Mouse (Mus musculus) neural tube, embryonic 13.5 days (tissue): ENCODE measurements around the gene Dhfr. TPM values are rescaled to one million over a fixed set of nuclear protein-coding genes. Genes with fewer than 3 reads are reported as not detected.

Source experiments
- ATAC-seq: fragments of 200-750 bp; cut with Nextera tagmentation; 2 replicates; pipeline ENCODE4 v1.8.0; 2017; ENCODE audit warnings: low read depth, mild to moderate bottlenecking, moderate TSS enrichment, moderate library complexity
- H3K27ac ChIP-seq: fragments of 300-500 bp; sonication (generic); replicated peaks from 2 replicates; pipeline ENCODE4 v1.5.1; 2015; ENCODE audit warnings: moderate library complexity, mild to moderate bottlenecking, inconsistent platforms
- H3K27me3 ChIP-seq: fragments of 300-500 bp; sonication (generic); 2 replicates; pipeline ENCODE4 v1.6.1; 2015; ENCODE audit warnings: mild to moderate bottlenecking, inconsistent platforms
- H3K36me3 ChIP-seq: fragments of 300-500 bp; sonication (generic); 2 replicates; pipeline ENCODE4 v1.6.1; 2015; ENCODE audit warnings: mild to moderate bottlenecking, inconsistent platforms
- H3K4me1 ChIP-seq: fragments of 300-500 bp; sonication (generic); replicated peaks from 2 replicates; pipeline ENCODE4 v1.6.1; 2015; ENCODE audit warnings: inconsistent platforms
- H3K4me2 ChIP-seq: fragments of 300-500 bp; sonication (generic); 2 replicates; pipeline ENCODE4 v1.6.1; 2015; ENCODE audit warnings: inconsistent platforms, mild to moderate bottlenecking, moderate library complexity
- H3K4me3 ChIP-seq: fragments of 300-500 bp; sonication (generic); 2 replicates; pipeline ENCODE4 v1.5.1; 2015; ENCODE audit warnings: mild to moderate bottlenecking, inconsistent platforms
- H3K9ac ChIP-seq: fragments of 300-500 bp; sonication (generic); 2 replicates; pipeline ENCODE4 v1.6.1; 2015; ENCODE audit warnings: moderate library complexity, mild to moderate bottlenecking, inconsistent platforms
- H3K9me3 ChIP-seq: fragments of 300-500 bp; sonication (generic); 2 replicates; pipeline ENCODE4 v1.6.1; 2016; ENCODE audit warnings: inconsistent platforms
- WGBS: fragments of 180-500 bp; shearing (Covaris S2); methylation state at CpG from one replicate; pipeline ENCODE4 v1.1.7; 2015; 5-methylcytosine and 5-hydroxymethylcytosine counted together
- polyA plus RNA-seq: library from polyadenylated mRNA; unstranded; fragments of >200 nt; fragmentation: Nextera tagmentation; extraction: Ambion mirVana; gene quantifications from 2 replicates; pipeline ENCODE4 v1.2.1, GENCODE M21; 2015

The Dhfr gene
- 4.8 and 5.8 TPM in 2 replicates for polyA plus RNA-seq

DNA sequence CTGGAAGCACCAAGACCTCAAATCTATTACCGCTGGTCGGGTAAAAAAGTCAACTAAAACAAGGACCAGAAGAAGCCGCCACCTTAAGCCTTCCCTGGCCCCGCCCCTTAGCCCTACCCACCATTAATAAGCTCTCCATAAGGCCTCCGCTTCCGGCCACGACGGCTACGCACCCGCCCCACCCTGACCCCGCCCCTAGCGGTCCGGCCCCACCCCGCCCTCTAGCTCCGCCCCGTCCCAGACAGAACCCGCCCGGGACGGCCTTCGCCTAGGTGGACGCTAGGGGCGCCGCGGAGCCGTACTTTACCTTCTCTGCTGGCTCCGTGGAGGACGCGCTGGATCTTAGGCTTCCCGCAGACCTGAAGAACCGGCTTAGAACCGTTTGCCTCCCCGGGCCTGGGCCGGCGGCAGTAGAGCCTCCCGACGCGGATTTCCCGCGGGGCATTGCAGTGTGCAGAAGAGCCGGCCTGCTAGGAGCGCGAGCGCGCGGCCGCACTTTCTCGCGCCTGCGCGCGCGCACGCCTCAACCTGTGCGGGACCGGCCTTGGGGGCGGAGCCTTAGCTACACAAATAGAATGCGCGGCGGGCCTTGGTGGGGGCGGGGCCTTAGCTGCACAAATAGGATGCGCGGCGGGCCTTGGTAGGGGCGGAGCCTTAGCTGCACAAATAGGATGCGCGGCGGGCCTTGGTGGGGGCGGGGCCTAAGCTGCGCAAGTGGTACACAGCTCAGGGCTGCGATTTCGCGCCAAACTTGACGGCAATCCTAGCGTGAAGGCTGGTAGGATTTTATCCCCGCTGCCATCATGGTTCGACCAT lies at the start of gene Dhfr, which contains the start of gene Msh3:
Gene Dhfr (plus strand): TSS at position 271 of the 816 bp plus-strand sequence.
Gene Msh3 (minus strand): TSS at position 548 of the 816 bp plus-strand sequence.
- WGBS = under 1% methylated on average over 76 of the region's 76 CpGs
- no peaks in the 10 kb centered on the region for H3K27me3 ChIP-seq
- H3K4me2 ChIP-seq = peak within 1 kb of the TSS; percentile 98
- no peaks in the 10 kb centered on the region for H3K9me3 ChIP-seq
- H3K36me3 ChIP-seq = 0 out of 2 replicates have a peak, but pooled peaks cover 5% of the 10 kb centered on the region
- peak within 1 kb of the TSS; percentile 89 for H3K27ac ChIP-seq
- H3K9ac ChIP-seq = peak within 1 kb of the TSS; percentile 78
- H3K4me3 ChIP-seq = peak within 1 kb of the TSS; percentile 65
- peaks cover 32% of the 10 kb centered on the region for H3K4me1 ChIP-seq
- peak; percentile 98 for ATAC-seq

GRCm38 (mm10) chr13:92305680-92306079 lies 48.8 kb upstream of the Dhfr start, which contains the start of gene Gm20379:
Gene Gm20379 (plus strand): TSS chr13:92305980.
- WGBS = 97% methylated on average over 11 of the region's 11 CpGs

DNA sequence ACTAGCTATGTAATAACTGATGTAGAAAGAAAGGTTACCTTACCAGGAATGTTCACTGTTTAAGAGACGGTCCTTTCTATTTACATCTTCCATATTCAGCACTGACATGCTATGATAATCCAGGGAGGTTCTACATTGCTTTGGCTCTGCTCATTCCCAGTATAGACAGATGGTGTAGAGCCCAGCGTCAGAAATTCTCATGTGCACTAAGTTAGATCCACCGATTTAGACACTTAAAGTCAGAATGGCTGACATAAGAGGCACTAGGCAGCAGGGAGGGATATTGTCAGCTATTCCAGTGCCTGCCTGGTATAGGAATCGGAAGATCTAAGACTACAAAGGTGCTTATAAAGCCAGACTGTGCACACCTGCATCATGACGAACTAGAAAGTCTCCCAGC lies 39.9 kb upstream of the Dhfr start:
- WGBS = 94% methylated on average over 5 of the region's 5 CpGs

More at GRCm38 (mm10) chr13:92305680-92306079, 48.8 kb upstream of the Dhfr start, which contains the start of gene Gm20379:
- Histone ChIP-seq H3K27ac (no peak within 1 kb of the TSS), H3K4me3 (no peak within 1 kb of the TSS), H3K27me3 (no peaks in the 10 kb centered on the region), H3K4me2 (no peak within 1 kb of the TSS), H3K36me3 (peaks cover 35% of the 10 kb centered on the region), H3K9ac (no peak within 1 kb of the TSS), H3K9me3 (no peaks in the 10 kb centered on the region), H3K4me1 (0 out of 2 replicates have a peak, but pooled peaks cover 6% of the 10 kb centered on the region)
- no peak for ATAC-seq

DNA sequence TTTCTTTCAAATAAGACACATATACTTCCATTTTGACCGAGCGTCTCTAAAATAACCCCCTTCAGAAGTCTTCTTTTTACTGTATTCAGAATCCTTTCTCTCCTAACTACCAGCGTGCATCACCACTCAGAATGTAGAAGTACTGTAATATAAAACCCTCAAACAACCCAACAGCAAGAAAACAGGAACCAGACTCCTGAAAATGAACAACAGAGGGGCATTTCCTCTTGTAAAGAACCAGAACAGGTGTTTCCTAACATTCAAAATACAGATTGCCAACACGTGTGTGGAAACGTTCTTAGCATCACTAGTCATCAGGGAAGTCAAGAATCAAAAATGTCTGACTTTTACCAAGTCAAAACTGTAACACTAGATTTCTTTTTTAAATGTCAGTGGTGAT lies 33.8 kb upstream of the Dhfr start:
- no peaks in the 10 kb centered on the region for H3K4me1 ChIP-seq
- no peak overlapping the region for H3K4me2 ChIP-seq
- H3K36me3 ChIP-seq = peaks cover 26% of the 10 kb centered on the region
- no peaks in the 10 kb centered on the region for H3K27me3 ChIP-seq
- H3K9ac ChIP-seq = no peak overlapping the region
- no peak overlapping the region for H3K4me3 ChIP-seq
- no peaks in the 10 kb centered on the region for H3K9me3 ChIP-seq
- WGBS = 96% methylated on average over 5 of the region's 5 CpGs
- H3K27ac ChIP-seq = no peak overlapping the region
- no peak for ATAC-seq

More for the DNA sequence above, 39.9 kb upstream of the Dhfr start:
- Histone ChIP-seq H3K9me3 (no peaks in the 10 kb centered on the region), H3K4me2 (no peak overlapping the region), H3K4me3 (no peak overlapping the region), H3K4me1 (no peaks in the 10 kb centered on the region), H3K36me3 (peaks cover 24% of the 10 kb centered on the region), H3K9ac (no peak overlapping the region), H3K27me3 (no peaks in the 10 kb centered on the region), H3K27ac (no peak overlapping the region)
- ATAC-seq = no peak

- H3K9ac ChIP-seq = no peak overlapping the region
- H3K4me3 ChIP-seq = no peak overlapping the region
- no peak overlapping the region for H3K27ac ChIP-seq
- ATAC-seq = no peak
- peaks cover 21% of the 10 kb centered on the region for H3K36me3 ChIP-seq
- H3K27me3 ChIP-seq = no peaks in the 10 kb centered on the region
- no peaks in the 10 kb centered on the region for H3K9me3 ChIP-seq
- 79% methylated on average over 5 of the region's 5 CpGs for WGBS
- no peaks in the 10 kb centered on the region for H3K4me1 ChIP-seq
- H3K4me2 ChIP-seq = no peak overlapping the region
Observed at GRCm38 (mm10) chr13:92326030-92326429, 28.5 kb upstream of the Dhfr start.

GRCm38 (mm10) chr13:92328000-92328399 lies 26.5 kb upstream of the Dhfr start:
- no peak for ATAC-seq
- H3K27ac ChIP-seq = no peak overlapping the region
- H3K4me3 ChIP-seq = no peak overlapping the region
- 94% methylated on average over 2 of the region's 2 CpGs for WGBS
- no peaks in the 10 kb centered on the region for H3K4me1 ChIP-seq
- no peaks in the 10 kb centered on the region for H3K9me3 ChIP-seq
- 0 out of 2 replicates have a peak, but pooled peaks cover 12% of the 10 kb centered on the region for H3K36me3 ChIP-seq
- H3K9ac ChIP-seq = no peak overlapping the region
- no peaks in the 10 kb centered on the region for H3K27me3 ChIP-seq
- H3K4me2 ChIP-seq = no peak overlapping the region

GRCm38 (mm10) chr13:92330621-92331020 lies 23.9 kb upstream of the Dhfr start:
- H3K27ac ChIP-seq = no peak overlapping the region
- no peak for ATAC-seq
- WGBS = 88% methylated on average over 3 of the region's 3 CpGs

GRCm38 (mm10) chr13:92332103-92332879 lies 22.2 kb upstream of the Dhfr start:
- no peaks in the 10 kb centered on the region for H3K27me3 ChIP-seq
- no peak for ATAC-seq

More at GRCm38 (mm10) chr13:92330621-92331020, 23.9 kb upstream of the Dhfr start:
- Histone ChIP-seq H3K4me1 (no peaks in the 10 kb centered on the region), H3K9ac (no peak overlapping the region), H3K27me3 (no peaks in the 10 kb centered on the region), H3K4me2 (no peak overlapping the region), H3K4me3 (no peak overlapping the region), H3K36me3 (0 out of 2 replicates have a peak, but pooled peaks cover 7% of the 10 kb centered on the region), H3K9me3 (no peaks in the 10 kb centered on the region)

GRCm38 (mm10) chr13:92336857-92337256 lies 17.7 kb upstream of the Dhfr start:
- H3K4me3 ChIP-seq = no peak overlapping the region
- peaks cover 24% of the 10 kb centered on the region for H3K36me3 ChIP-seq
- no peaks in the 10 kb centered on the region for H3K9me3 ChIP-seq
- 88% methylated on average over 1 of the region's 1 CpGs for WGBS
- H3K4me2 ChIP-seq = no peak overlapping the region
- no peak overlapping the region for H3K9ac ChIP-seq
- H3K27ac ChIP-seq = no peak overlapping the region
- ATAC-seq = no peak
- no peaks in the 10 kb centered on the region for H3K4me1 ChIP-seq
- H3K27me3 ChIP-seq = no peaks in the 10 kb centered on the region

More at GRCm38 (mm10) chr13:92332103-92332879, 22.2 kb upstream of the Dhfr start:
- no peaks in the 10 kb centered on the region for H3K9me3 ChIP-seq
- no peak overlapping the region for H3K4me2 ChIP-seq
- peaks cover 10% of the 10 kb centered on the region; the same call in 1 of the 2 replicates for H3K36me3 ChIP-seq
- WGBS = 84% methylated on average over 15 of the region's 15 CpGs
- H3K4me3 ChIP-seq = no peak overlapping the region
- no peak overlapping the region for H3K27ac ChIP-seq
- no peaks in the 10 kb centered on the region for H3K4me1 ChIP-seq
- no peak overlapping the region for H3K9ac ChIP-seq

DNA sequence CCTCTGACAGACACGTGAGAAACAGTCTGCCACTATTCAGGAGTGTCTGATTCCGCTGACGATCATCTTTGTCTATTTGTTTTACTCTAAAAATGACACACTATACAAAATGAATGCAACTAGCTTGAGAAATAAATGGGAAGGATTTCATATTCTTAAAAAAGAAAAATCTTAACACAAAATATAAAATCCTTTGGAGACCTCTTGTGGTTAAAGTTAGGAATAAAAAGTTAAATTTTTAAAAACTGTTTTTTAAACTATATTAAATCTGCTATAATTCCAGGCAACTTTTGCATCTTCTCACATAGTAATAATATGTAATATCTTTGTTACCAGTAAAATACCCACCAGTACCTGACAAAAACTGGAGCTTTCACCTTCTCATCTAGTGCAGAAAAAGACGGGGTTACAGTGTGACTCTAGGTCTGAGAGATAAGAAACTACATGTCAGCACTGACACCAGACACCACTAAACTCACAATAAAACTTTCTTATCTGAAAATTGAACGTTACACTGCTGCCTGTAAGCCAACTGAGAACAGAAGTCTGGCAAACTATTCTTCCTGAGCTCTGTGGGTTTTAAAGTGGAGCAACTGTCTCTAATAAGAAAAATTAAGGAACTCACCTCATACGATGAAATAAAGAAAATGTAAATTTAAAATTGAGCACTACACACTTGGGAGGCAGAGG lies 16.6 kb upstream of the Dhfr start:
- Histone ChIP-seq H3K27me3 (no peaks in the 10 kb centered on the region), H3K4me2 (no peak overlapping the region), H3K4me3 (no peak overlapping the region), H3K4me1 (no peaks in the 10 kb centered on the region), H3K27ac (no peak overlapping the region), H3K9ac (no peak overlapping the region), H3K9me3 (no peaks in the 10 kb centered on the region), H3K36me3 (peaks cover 33% of the 10 kb centered on the region)
- ATAC-seq = no peak
- 81% methylated on average over 6 of the region's 6 CpGs for WGBS

- no peaks in the 10 kb centered on the region for H3K27me3 ChIP-seq
- no peak for ATAC-seq
- H3K4me3 ChIP-seq = no peak overlapping the region
- no peaks in the 10 kb centered on the region for H3K9me3 ChIP-seq
- WGBS = 95% methylated on average over 3 of the region's 3 CpGs
- no peak overlapping the region for H3K4me2 ChIP-seq
- H3K4me1 ChIP-seq = no peaks in the 10 kb centered on the region; the same call in 1 of the 2 replicates
- H3K27ac ChIP-seq = no peak overlapping the region
- H3K36me3 ChIP-seq = peaks cover 52% of the 10 kb centered on the region
- H3K9ac ChIP-seq = no peak overlapping the region
Observed at GRCm38 (mm10) chr13:92339787-92340186, 14.7 kb upstream of the Dhfr start.
